Mouse (Mus musculus): ENCODE data around the gene Furin. TPM values are rescaled to one million over a fixed set of nuclear protein-coding genes. Genes with fewer than 3 reads are reported as not detected.

Gene Furin
- total and polyA plus RNA-seq, 3 experiments: 13.7 to 32.3 TPM; not detected in 1

DNA sequence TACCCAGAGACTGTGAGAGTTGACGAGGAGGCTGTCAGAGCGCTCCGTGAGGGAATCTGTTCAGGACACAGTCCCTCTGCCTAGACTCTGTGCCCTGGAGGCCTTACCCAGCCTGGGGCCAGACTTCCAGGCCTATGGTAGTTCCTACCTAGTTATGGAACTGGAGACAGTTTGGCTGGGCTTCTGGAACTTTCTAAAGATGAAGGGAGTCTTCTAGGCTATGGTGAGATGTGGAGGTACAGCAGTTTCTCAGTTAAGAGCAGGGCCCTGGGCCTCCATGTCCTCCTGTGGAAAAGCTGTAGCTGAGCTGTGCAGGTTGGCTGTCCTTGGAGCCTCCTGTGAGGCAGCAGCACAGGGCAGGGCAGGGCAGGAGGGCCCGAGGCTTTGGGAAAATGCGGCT is 47.0 kb upstream of the Furin start:
- Histone ChIP-seq H3K4me1 (ENCODE audit: control insufficient read depth in 1 of 2, insufficient read depth in 2 of 2, low read length in 2 of 2) (peaks cover 26 to 55% of the 10 kb centered on the region in 2 experiments), H3K9me3 (replicated peaks; ENCODE audit: insufficient read depth, low read length) (no peaks in the 10 kb centered on the region), H3K79me2 (ENCODE audit: control insufficient read depth, insufficient read depth, low read length, poor library complexity) (no peaks in the 10 kb centered on the region), H3K27me3 (ENCODE audit: control insufficient read depth in 1 of 2, insufficient read depth in 2 of 2, low read length in 2 of 2) (no peaks in the 10 kb centered on the region), H3K27ac (ENCODE audit: control insufficient read depth, low read depth, low read length) (peak overlapping the region; percentile 97), H3K4me3 (ENCODE audit: control insufficient read depth in 1 of 2, insufficient read depth in 1 of 2, low read depth in 2 of 2, low read length in 2 of 2) (no peak overlapping the region), H3K9ac (ENCODE audit: control insufficient read depth, low read depth, low read length, poor library complexity, severe bottlenecking) (no peak overlapping the region; the same call in 1 of the 2 replicates), H3K36me3 (ENCODE audit: control insufficient read depth in 1 of 2, insufficient read depth in 2 of 2, low read length in 2 of 2) (peaks cover 0 to 52% of the 10 kb centered on the region in 2 experiments; a peak in 3 of 4 replicates)
- TF ChIP-seq MEF2A (IDR thresholded peaks at IDR 0.05; ENCODE audit: extremely low read depth, insufficient replicate concordance, low read depth, low read length, poor library complexity, severe bottlenecking) (no peak), BHLHE40 (IDR thresholded peaks at IDR 0.05; ENCODE audit: borderline replicate concordance, low read depth, low read length) (no peak), SMC3 (IDR thresholded peaks at IDR 0.05; ENCODE audit: low read depth, low read length) (no peak), TAL1 (IDR thresholded peaks at IDR 0.05; ENCODE audit: low read length) (no peak), ZKSCAN1 (IDR thresholded peaks at IDR 0.05; ENCODE audit: low read depth, low read length) (no peak), USF1 (IDR thresholded peaks at IDR 0.05; ENCODE audit: low read depth, low read length) (no peak), CHD1 (IDR thresholded peaks at IDR 0.05; ENCODE audit: low read depth, low read length) (no peak), RCOR1 (IDR thresholded peaks at IDR 0.05; ENCODE audit: low read depth, low read length) (no peak)
- DNase-seq (ENCODE audit: low read depth, low spot score): no peak

- Histone ChIP-seq H3K4me3 (ENCODE audit: control insufficient read depth in 1 of 2, insufficient read depth in 1 of 2, low read depth in 2 of 2, low read length in 2 of 2) (no peak overlapping the region), H3K79me2 (ENCODE audit: control insufficient read depth, insufficient read depth, low read length, poor library complexity) (no peaks in the 10 kb centered on the region), H3K9me3 (replicated peaks; ENCODE audit: insufficient read depth, low read length) (no peaks in the 10 kb centered on the region), H3K27ac (ENCODE audit: control insufficient read depth, low read depth, low read length) (peak overlapping the region; percentile 97), H3K27me3 (ENCODE audit: control insufficient read depth in 1 of 2, insufficient read depth in 2 of 2, low read length in 2 of 2) (no peaks in the 10 kb centered on the region), H3K9ac (ENCODE audit: control insufficient read depth, low read depth, low read length, poor library complexity, severe bottlenecking) (no peak overlapping the region), H3K36me3 (ENCODE audit: control insufficient read depth in 1 of 2, insufficient read depth in 2 of 2, low read length in 2 of 2) (peaks cover 0 to 57% of the 10 kb centered on the region in 2 experiments; a peak in 3 of 4 replicates), H3K4me1 (ENCODE audit: control insufficient read depth in 1 of 2, insufficient read depth in 2 of 2, low read length in 2 of 2) (peaks cover 31 to 60% of the 10 kb centered on the region in 2 experiments)
- TF ChIP-seq ZMIZ1 (IDR thresholded peaks at IDR 0.05; ENCODE audit: low read depth, low read length) (no peak), RCOR1 (IDR thresholded peaks at IDR 0.05; ENCODE audit: low read depth, low read length) (no peak), USF1 (IDR thresholded peaks at IDR 0.05; ENCODE audit: low read depth, low read length) (no peak), CTCF (IDR thresholded peaks at IDR 0.05 in 2 of 3, conservative IDR thresholded peaks at IDR 0.05 in 1 of 3; ENCODE audit: control insufficient read depth in 1 of 3, insufficient read depth in 1 of 3, low read depth in 2 of 3, low read length in 3 of 3, poor library complexity in 1 of 3, severe bottlenecking in 1 of 3) (no peak), POLR2AphosphoS2 (IDR thresholded peaks at IDR 0.05; ENCODE audit: low read length) (peak; percentile 46; the same call in 1 of the 2 replicates)
- no peak for DNase-seq (ENCODE audit: low read depth, low spot score)
Measured at GRCm38 (mm10) chr7:80451550-80452232, 46.5 kb upstream of the Furin start.

GRCm38 (mm10) chr7:80450354-80450753 is 45.1 kb upstream of the Furin start:
- Histone ChIP-seq H3K27ac (ENCODE audit: control insufficient read depth, low read depth, low read length) (peak overlapping the region; percentile 97), H3K36me3 (ENCODE audit: control insufficient read depth in 1 of 2, insufficient read depth in 2 of 2, low read length in 2 of 2) (peaks cover 0 to 58% of the 10 kb centered on the region in 2 experiments; a peak in 3 of 4 replicates), H3K9ac (ENCODE audit: control insufficient read depth, low read depth, low read length, poor library complexity, severe bottlenecking) (peak overlapping the region; percentile 63), H3K27me3 (ENCODE audit: control insufficient read depth in 1 of 2, insufficient read depth in 2 of 2, low read length in 2 of 2) (no peaks in the 10 kb centered on the region), H3K4me1 (ENCODE audit: control insufficient read depth in 1 of 2, insufficient read depth in 2 of 2, low read length in 2 of 2) (peaks cover 36 to 61% of the 10 kb centered on the region in 2 experiments), H3K79me2 (ENCODE audit: control insufficient read depth, insufficient read depth, low read length, poor library complexity) (no peaks in the 10 kb centered on the region), H3K4me3 (ENCODE audit: control insufficient read depth in 1 of 2, insufficient read depth in 1 of 2, low read depth in 2 of 2, low read length in 2 of 2) (peak overlapping the region; percentile 2 to 9; a peak in 2 of 4 replicates), H3K9me3 (replicated peaks; ENCODE audit: insufficient read depth, low read length) (no peaks in the 10 kb centered on the region)
- no peak for DNase-seq (ENCODE audit: low read depth, low spot score)
- no peak for TF ChIP-seq CTCF (IDR thresholded peaks at IDR 0.05 in 2 of 3, conservative IDR thresholded peaks at IDR 0.05 in 1 of 3; ENCODE audit: control insufficient read depth in 1 of 3, insufficient read depth in 1 of 3, low read depth in 2 of 3, low read length in 3 of 3, poor library complexity in 1 of 3, severe bottlenecking in 1 of 3)
- TF ChIP-seq POLR2AphosphoS5 (IDR thresholded peaks at IDR 0.05; ENCODE audit: borderline replicate concordance, low read depth, low read length): no peak
- TF ChIP-seq MAX (IDR thresholded peaks at IDR 0.05; ENCODE audit: low read length): no peak
- TF ChIP-seq TCF12 (IDR thresholded peaks at IDR 0.05; ENCODE audit: low read depth, low read length): 0 out of 2 replicates have a peak, but pooled peaks have one; percentile 14
- TF ChIP-seq JUND (IDR thresholded peaks at IDR 0.05; ENCODE audit: low read depth, low read length): no peak
- 0 out of 2 replicates have a peak, but pooled peaks have one; percentile 8 for TF ChIP-seq MXI1 (IDR thresholded peaks at IDR 0.05; ENCODE audit: low read depth, low read length)
- 0 out of 2 replicates have a peak, but pooled peaks have one; percentile 30 for TF ChIP-seq MAZ (IDR thresholded peaks at IDR 0.05; ENCODE audit: low read depth, low read length)
- TF ChIP-seq EP300 (IDR thresholded peaks at IDR 0.05; ENCODE audit: low read depth in 1 of 2, low read length in 2 of 2): 0 out of 4 replicates have a peak, but pooled peaks of 1 of the 2 experiments have one; percentile 9
- no peak for TF ChIP-seq E2F4 (IDR thresholded peaks at IDR 0.05; ENCODE audit: borderline replicate concordance, low read depth, low read length)

Measured in MEL (cell line).